Mouse (Mus musculus): ENCODE data around the gene Olfr1249.
"Not testable (repeated sequence)": the region's sequence is repeated elsewhere in the genome, so short reads cannot be mapped to it uniquely, and the experiment has no call there.

The Olfr1249 gene

DNA sequence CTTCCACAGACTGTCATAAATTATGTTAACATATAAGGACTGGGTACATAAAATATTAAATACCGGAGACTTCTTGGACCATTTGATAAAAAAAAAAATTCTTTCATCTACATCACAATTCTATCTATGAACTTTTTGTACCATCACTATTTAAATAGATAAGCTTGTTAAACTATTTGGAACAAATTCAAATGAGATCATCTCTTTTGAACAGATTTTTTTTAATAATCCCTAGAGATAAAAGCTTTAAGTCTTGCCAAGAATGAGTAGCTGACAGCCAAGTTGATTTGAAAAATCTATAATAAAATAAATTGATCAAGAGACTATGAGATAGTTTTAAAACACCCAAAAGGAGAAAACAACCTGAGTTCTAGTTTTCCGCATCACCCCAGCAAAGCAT lies at the start of gene Olfr1249:
Olfr1249 (minus strand) TSS at position 101 of the 400 bp plus-strand sequence.
- DNase-seq (ENCODE audit: low spot score), result no peak

DNA sequence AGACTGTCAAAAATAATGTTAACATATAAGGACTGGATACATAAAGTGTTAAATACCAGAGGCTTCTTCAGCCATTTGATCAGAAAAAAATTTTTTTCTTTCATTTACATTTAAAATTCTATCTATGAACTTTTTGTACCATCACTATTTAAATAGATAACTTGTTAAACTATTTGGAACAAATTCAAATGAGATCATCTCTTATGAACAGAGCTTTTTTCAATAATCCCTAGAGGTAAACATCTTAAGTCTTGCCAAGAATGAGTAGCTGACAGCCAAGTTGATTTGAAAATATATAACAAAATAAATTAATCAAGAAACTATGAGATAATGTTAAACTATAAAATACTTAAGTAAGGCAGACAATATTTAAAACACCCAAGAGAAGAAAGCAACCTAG lies 37.1 kb upstream of the Olfr1249 start, which contains the start of gene Olfr1251:
Olfr1251 (minus strand) TSS at position 101 of the 400 bp plus-strand sequence.
- DNase-seq (ENCODE audit: low spot score), result no peak

DNA sequence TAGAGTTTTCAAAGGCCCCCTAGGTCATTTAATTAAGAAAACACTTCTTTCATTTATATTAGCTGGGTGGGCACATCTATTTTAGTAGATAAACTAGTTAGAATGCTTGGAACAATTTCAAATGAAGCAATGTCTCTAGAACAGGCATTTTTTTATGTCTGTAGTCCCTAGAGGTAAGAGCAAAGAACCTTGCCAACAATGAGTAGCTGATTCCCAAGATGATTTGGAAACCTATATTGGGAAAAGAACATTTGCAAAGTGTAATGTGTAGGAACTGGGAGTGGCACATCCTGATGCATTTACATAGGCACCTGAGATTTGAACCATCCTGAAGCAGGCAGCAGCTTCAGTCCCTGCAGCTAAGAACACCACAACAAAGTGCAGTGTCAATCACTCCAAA lies 26.6 kb upstream of the Olfr1249 start, which contains the start of gene Olfr1250:
Olfr1250 (minus strand) TSS at position 101 of the 400 bp plus-strand sequence.
- DNase-seq (ENCODE audit: low spot score), result no peak

- DNase-seq (ENCODE audit: low spot score), result not testable (repeated sequence)
Measured at GRCm38 (mm10) chr2:89618145-89618544, 16.6 kb downstream of the Olfr1249 start, which contains the start of gene Olfr1248. Gene Olfr1248 (minus strand): TSS chr2:89618245.

DNA sequence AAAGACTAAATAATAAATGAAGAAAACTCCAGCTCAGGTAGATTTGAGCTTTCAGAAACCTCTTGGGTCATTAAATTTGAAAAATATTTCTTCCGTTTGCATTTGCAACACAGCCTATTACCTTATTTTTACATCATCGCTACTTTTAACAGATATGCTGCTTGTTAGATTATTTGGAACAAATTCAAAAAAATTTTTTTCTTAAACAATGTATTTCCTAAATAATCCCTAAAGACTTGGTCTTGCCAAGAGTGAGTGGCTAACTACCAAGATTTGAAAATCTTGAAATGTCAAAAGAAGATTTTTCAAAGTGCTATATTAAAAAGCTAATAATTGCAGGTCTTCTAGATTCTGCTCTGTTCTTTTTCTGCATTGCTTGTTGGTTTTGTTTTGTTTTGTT lies 20.8 kb downstream of the Olfr1249 start, which contains the start of gene Olfr1247:
Olfr1247 (minus strand) TSS at position 101 of the 400 bp plus-strand sequence.
- no peak for DNase-seq (ENCODE audit: low spot score)

GRCm38 (mm10) chr2:89593057-89593456 lies 41.7 kb downstream of the Olfr1249 start, which contains the start of gene Olfr1246:
Gene Olfr1246 (minus strand): TSS chr2:89593157.
- no peak for DNase-seq (ENCODE audit: low spot score)

Data from ovary, postnatal 14 days (tissue).